Mouse (Mus musculus) kidney, adult 2 months (tissue): ENCODE results near the gene Vmn2r62.
"Not testable (repeated sequence)": the region's sequence is repeated elsewhere in the genome, so short reads cannot be mapped to it uniquely, and the experiment has no call there.

Experiments
- CTCF ChIP-seq: fragments of 200-500 bp; conservative IDR thresholded peaks from 2 replicates; pipeline ENCODE4 v1.5.1; 2011; ENCODE audit warnings: low read depth, mild to moderate bottlenecking, control low read depth, low read length, moderate library complexity, mixed read lengths; ENCODE audit not compliant: insufficient read depth, insufficient read length
- POLR2A ChIP-seq: fragments of 200-500 bp; IDR thresholded peaks from one replicate; pipeline ENCODE4 v1.6.1; 2011; ENCODE audit warnings: low read depth, low read length, control low read depth

GRCm38 (mm10) chr7:42793425-42793824 lies at the start of gene Vmn2r62:
- TF ChIP-seq POLR2A, CTCF: not testable (repeated sequence)
